Mouse (Mus musculus) cortical plate, adult 2 months (tissue): ENCODE measurements around the gene Nepn.

ENCODE experiments used
- CTCF ChIP-seq: fragments of 200-500 bp; IDR thresholded peaks from 2 replicates; pipeline ENCODE4 v1.5.1; 2011; ENCODE audit warnings: mild to moderate bottlenecking, control low read depth, low read length; ENCODE audit not compliant: insufficient read depth; ENCODE audit errors: extremely low read depth
- POLR2A ChIP-seq: fragments of 200-500 bp; IDR thresholded peaks from 2 replicates; pipeline ENCODE4 v1.6.1; 2011; ENCODE audit warnings: mild to moderate bottlenecking, low read length, control low read depth; ENCODE audit not compliant: insufficient read depth; ENCODE audit errors: extremely low read depth

- TF ChIP-seq CTCF (no peak), POLR2A (no peak)
Observed at GRCm38 (mm10) chr10:52426314-52426980, 37.7 kb downstream of the Nepn start.
